Mouse (Mus musculus) cortical plate, adult 2 months (tissue): Measurements from ENCODE around the gene Gsk3b.

Source experiments
- CTCF ChIP-seq: fragments of 200-500 bp; IDR thresholded peaks from 2 replicates; pipeline ENCODE4 v1.5.1; 2011; ENCODE audit warnings: mild to moderate bottlenecking, control low read depth, low read length; ENCODE audit not compliant: insufficient read depth; ENCODE audit errors: extremely low read depth
- POLR2A ChIP-seq: fragments of 200-500 bp; IDR thresholded peaks from 2 replicates; pipeline ENCODE4 v1.6.1; 2011; ENCODE audit warnings: mild to moderate bottlenecking, low read length, control low read depth; ENCODE audit not compliant: insufficient read depth; ENCODE audit errors: extremely low read depth

GRCm38 (mm10) chr16:38110575-38110974, 21.8 kb downstream of the Gsk3b start:
- TF ChIP-seq CTCF (no peak), POLR2A (no peak)
